Mouse (Mus musculus): ENCODE measurements at regions not wholly inside any gene's neighbourhood (a gene's known extent, or its start where the extent isn't known, plus 50 kb on each side); places are given as distances from the start of the nearest gene placed in this dataset.

- DNase-seq (ENCODE audit: low spot score in 2 of 2): no peak
Measured at GRCm38 (mm10) chr16:9514538-9514937, 480.8 kb downstream of the Grin2a start.
